Mouse (Mus musculus): ENCODE measurements around the gene Sh3bp4.

DNA sequence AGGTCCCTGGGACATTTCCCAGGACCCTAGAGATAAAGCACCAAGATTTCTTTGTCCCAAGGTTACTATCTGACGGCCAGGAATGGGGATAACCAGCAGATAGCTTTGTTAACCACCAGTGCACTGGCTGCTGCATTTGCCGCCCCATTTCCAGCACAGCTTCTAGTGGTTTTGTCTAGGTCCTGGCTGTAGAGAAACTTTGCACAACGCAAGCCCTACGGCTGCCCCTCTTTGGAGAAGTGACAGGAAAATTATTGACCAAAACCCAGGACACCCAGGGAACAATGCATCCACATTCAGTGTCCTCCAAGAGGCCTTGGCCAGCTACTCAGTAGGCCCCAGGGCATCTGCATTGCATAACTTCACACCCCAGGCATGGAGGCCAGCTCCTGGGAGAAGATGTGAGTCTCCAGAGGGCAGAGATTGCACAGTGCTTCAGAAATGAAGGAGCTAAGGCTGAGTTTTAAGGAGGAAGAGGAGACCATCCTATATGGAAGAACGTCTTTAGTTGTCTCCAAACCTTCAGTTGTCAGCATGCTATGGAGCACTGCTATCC, 3.2 kb downstream of the Sh3bp4 start:
- TF ChIP-seq CTCF (IDR thresholded peaks at IDR 0.05; ENCODE audit: insufficient read depth, low read length) (no peak), POLR2A (IDR thresholded peaks at IDR 0.05; ENCODE audit: borderline replicate concordance, extremely low read depth, low read depth, low read length) (no peak)
